Mouse (Mus musculus) frontal cortex, postnatal 14 days (tissue): Measurements from ENCODE around the gene Rdh19.
"Not testable (repeated sequence)": the region's sequence is repeated elsewhere in the genome, so short reads cannot be mapped to it uniquely, and the experiment has no call there.

Source experiments
- DNase-seq, 2 experiments: peaks; one replicate each; pipeline ENCODE4 v3.0.0; 2022; ENCODE audit warnings: low spot score in 2 of 2

Rdh19 gene

DNA sequence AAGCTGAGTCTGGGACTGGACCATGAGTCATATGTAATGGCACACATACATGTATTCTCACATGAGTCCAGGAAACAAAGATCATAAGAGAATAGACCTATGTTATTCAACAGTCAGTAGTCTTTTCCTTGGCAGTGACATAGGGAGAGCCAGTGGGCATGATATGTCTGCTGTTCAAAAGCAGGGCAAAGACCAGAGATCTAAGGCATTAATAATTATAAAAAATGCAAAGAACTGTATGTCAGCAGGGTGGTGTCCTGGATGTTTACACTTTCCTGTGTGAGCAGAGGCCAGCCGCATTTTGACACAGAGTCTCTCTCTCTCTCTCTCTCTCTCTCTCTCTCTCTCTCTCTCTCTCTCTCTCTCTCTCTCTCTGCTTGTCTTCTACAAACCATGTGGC, at the start of gene Rdh19:
TSS of gene Rdh19 (plus strand) at position 301 of the 400 bp plus-strand sequence.
- DNase-seq, result no peak

DNA sequence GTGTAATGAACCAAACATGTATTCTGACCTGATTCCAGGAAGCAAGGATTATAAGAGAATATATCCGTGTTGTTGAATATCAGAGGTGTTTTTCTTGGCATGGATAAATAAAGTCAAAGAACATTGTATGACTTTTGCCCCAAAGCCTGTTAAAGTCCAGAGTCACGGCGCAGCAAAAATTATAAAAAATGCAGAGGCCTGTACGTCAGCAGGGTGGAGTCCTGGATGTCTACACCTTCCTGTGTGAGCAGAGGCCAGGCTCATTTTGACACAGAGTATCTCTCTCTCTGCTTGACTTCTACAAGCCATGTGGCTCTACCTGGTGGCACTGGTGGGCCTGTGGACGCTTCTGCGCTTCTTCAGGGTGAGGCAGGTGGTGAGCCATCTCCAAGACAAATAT, 48.8 kb upstream of the Rdh19 start, which contains the start of gene Rdh16:
TSS of gene Rdh16 (plus strand) at position 262 of the 400 bp plus-strand sequence.
- no peak for DNase-seq

DNA sequence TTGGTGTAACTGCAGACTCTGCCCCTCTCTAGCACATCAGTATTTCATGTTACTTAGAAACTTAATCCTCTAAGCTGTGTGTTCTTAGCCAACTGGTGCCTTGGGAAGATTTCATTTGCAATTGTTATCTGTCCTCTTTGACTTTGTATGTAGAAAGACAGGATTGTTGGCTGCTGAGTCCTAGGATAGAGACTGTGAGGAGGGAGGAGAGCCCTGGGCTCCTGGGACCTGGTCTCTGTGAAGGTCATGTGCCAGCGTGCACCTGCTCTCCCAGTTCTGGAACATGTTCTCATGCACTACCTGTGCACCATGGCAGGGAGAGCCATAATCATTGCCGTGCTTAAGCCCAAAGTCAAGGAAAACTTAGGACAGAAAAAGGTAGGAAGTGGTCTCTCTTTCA, 48.1 kb upstream of the Rdh19 start:
- DNase-seq, result no peak

DNA sequence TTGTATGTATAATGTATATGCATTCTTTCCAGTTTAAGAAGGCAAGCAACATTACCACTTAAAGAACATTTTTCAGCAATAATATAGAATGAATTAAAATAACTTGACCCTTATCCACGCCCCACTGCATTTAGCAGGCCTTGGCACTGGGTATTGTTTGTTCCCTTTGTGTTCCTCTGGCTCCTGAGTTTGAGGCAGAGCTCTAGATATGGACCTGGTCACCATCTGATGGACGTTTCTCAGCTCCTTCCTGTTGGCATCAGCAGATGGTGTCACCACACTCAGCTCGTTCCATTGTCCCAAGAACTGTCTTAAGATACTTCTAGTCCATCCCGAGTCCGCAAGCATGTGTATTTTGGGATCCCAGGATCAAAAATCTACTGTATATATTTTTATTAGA, 47.5 kb upstream of the Rdh19 start:
- DNase-seq, result no peak

GRCm38 (mm10) chr10:127804416-127804815, 45.3 kb upstream of the Rdh19 start:
- no peak for DNase-seq

GRCm38 (mm10) chr10:127815888-127816287, 33.8 kb upstream of the Rdh19 start:
- DNase-seq, result no peak

DNA sequence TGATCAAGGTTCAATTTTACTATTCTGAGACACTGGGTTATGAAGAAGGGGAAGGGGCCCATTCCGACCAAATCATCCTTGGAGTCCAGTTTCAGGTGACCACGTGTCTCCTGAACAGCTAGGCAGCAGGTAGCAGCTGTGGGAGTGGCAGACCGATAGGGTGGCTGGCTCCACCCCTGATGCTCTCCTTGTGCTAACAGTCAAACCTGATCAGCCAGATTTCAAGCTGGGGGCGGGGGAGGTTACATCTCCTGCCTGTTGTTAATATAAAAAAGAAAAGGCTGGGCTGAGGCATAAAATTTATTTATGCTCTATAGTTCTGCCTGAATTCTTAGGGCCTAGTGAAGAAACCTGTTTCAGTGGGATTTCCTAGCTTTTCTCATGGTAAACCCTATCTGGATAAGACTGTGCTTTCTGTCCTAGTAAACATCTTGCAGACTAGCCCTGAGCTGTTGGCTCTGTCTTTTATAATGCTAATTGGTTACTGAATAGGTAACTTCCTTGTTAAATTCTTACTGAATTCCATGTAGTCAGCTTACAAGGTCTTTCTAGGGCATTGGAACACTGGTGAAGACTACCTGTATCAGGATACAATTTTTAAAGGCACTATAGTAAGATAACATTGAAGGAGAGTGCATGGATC, 32.3 kb upstream of the Rdh19 start:
- not testable (repeated sequence) for DNase-seq

- not testable (repeated sequence) for DNase-seq
Measured at GRCm38 (mm10) chr10:127821806-127822205, 27.9 kb upstream of the Rdh19 start.

- DNase-seq, result no peak
Measured at GRCm38 (mm10) chr10:127825386-127825785, 24.3 kb upstream of the Rdh19 start.

DNA sequence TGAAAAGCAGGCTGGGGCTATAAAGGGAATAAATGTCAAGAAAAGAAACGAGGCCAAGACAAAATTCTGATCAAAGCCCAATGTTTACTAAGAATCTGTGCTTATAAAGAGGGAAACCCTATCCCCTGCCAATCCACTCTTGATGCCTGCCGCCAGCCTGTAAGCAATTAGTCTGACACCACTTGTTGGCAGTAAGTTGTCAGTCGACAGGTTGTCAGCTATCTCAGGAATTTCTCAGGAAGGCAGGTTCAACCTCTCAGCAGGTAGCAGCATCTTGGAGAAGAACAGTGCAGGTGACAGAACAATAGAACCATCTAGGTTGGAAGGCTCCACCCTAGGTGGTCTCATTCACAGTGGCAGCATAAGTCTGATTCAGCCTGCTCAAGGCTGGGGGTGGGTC, 20.6 kb upstream of the Rdh19 start:
- DNase-seq, result no peak

- not testable (repeated sequence) for DNase-seq
Measured at GRCm38 (mm10) chr10:127834186-127834585, 15.5 kb upstream of the Rdh19 start.

DNA sequence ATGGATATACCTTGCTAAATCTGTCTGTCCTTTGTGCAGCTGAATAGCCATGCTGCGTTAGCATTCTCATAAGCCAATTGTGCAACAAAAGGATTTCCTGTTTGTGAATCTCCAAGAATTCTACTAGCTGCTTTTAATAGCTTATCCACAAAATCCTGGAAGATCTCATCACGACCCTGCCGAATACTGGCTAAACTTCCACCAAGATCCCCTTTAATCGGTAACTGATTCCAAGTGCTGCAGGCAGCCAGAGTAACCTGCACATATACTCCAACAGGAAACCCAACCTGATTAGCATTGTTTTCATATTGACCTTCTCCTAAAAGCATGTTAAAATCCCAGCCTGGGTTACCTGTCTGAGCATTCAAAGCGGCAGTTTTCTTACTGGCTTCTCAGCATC, 14.4 kb upstream of the Rdh19 start:
- DNase-seq, result no peak

DNA sequence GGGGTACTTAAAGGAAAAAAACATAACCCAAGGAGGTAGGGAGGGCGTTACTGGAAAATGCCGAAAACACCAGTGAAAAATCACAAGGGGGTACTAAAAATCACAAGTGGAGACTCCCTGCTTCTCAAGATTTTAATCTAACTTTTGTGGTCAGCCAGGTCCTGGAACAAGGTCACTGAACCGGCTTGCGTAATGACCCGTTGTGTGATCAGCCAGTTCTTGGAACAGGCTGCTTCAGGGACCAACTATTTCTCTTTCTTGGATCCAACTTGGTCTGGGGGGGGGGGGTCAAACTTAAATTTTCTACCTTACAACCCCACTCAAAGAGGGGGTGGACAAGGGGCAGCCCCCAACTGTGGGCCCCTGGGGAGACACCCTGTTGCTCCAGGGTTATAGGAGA, 11.9 kb upstream of the Rdh19 start:
- DNase-seq, result not testable (repeated sequence)

GRCm38 (mm10) chr10:127838539-127838938, 11.2 kb upstream of the Rdh19 start:
- no peak for DNase-seq

- no peak for DNase-seq
Measured at GRCm38 (mm10) chr10:127840776-127841175, 9.0 kb upstream of the Rdh19 start.

DNA sequence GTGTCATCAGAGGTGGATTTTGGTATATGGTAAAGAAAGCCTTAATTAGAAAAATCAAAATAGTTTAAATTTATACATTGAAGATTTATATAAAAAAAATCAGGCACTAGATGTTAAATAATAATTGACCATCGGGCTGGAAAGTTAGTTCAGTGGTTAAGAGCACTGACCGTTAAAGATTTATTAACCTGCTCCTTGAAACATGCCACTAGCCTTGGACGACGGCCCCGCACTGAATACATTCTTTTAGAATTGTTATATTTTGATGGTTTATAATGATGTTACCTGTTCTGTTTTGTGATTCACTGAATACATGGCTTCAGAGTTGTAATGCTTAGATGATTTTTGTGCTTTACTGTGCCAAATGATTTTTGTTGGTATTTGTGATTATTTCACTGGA, 3.8 kb upstream of the Rdh19 start:
- not testable (repeated sequence) for DNase-seq

- no peak for DNase-seq
Measured at GRCm38 (mm10) chr10:127848089-127848488, 1.6 kb upstream of the Rdh19 start.

GRCm38 (mm10) chr10:127856376-127856775, 6.6 kb downstream of the Rdh19 start:
- no peak for DNase-seq

DNA sequence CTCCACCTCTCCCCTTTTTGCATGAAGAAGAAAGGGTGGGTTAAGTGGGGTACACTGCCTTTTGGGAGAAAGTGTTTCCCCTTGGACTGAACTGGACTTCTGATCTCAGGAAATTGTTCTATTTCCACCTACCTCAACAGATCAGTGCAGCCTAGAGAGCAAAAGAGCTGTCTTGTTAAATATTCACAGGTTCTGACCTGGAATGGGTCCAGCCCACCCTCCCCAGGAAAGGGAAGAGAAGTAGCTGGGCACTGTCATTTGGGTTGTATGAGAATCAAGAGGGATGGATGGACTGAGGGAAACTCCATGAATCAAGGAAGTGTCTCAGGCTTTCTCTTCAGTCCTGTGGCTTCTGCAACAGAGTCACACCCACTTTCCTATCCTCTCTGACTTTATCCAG, 15.2 kb downstream of the Rdh19 start:
- no peak for DNase-seq

DNA sequence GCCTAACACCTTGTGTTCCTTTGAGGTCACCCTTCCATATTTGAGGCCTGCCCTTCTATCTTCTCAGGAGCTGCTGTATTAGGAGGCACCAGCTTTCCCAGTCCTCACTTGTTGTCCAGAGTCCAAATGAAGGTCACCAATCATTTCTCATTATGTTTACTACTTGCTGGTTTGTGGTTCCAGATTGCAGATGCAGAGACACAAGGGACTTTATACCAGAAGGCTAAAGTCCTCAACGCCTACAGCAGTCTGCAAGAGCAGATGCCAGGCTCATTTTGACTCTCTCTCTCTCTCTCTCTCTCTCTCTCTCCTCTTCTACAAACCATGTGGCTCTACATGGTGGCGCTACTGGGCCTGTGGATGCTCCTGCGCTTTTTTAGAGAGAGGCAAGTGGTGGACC, 16.5 kb downstream of the Rdh19 start, which contains the start of gene Rdh16f2:
TSS of gene Rdh16f2 (plus strand) at position 243 of the 400 bp plus-strand sequence.
- DNase-seq, result no peak

- no peak for DNase-seq
Measured at GRCm38 (mm10) chr10:127872484-127872883, 22.8 kb downstream of the Rdh19 start.

GRCm38 (mm10) chr10:127877681-127878080, 28.0 kb downstream of the Rdh19 start:
- DNase-seq, result no peak

DNA sequence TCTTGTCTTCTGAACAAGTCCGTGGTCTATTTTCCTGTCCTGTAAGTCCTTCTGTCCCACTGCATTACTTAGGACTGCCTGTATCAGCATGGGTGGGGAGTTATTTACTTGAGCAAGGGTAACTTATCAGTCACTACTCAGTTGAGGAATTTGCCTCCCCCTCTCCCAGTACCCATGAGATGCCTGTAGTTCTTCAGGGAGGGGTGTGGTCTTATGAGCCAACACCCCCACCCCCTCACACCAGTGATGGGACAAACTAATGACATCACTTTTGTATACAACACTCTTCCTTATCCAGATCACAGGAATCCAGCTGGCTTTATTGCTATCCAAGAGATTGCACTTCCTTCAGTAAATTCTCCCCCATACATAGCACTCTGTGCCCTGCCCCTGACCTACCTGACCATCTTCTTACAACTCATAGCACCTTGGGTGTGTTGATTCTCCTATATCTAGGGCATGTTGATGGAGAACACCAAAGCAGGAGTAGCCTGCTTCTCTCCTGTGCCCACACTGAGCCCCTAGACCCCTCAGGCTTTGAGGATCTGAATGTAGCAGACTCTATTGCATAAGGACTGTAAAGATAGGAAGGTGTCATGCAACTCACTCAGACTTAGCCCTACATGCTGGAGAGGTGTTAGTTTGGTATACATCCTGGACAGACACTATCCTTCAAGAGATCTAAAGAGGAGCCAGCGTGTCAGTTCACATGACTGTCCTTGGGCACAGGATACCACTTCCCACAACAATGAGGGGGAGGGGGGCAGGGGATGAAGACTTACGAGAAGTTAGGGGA, 28.7 kb downstream of the Rdh19 start:
- no peak for DNase-seq
